Mouse (Mus musculus) kidney, postnatal 4 days (tissue): Measurements from ENCODE around the gene Arl16.
A peak's percentile ranks its signal among the peaks of the same experiment; 100 is the strongest.

Experiments
- DNase-seq, 2 experiments: peaks; one replicate each; pipeline ENCODE4 v3.0.0; 2021; ENCODE audit warnings: mixed read lengths in 2 of 2

Arl16 gene

GRCm38 (mm10) chr11:120491317-120492023 is 24.1 kb upstream of the Arl16 start, which contains the start of gene Slc25a10:
TSS of gene Slc25a10 (plus strand) at chr11:120491840.
- peak; percentile 91 to 95 for DNase-seq

- DNase-seq, result no peak
Measured at GRCm38 (mm10) chr11:120490291-120491046, 23.1 kb upstream of the Arl16 start.

- DNase-seq, result peak; percentile 66 to 80
Measured at GRCm38 (mm10) chr11:120489054-120489761, 21.8 kb upstream of the Arl16 start.

- DNase-seq, result no peak
Measured at GRCm38 (mm10) chr11:120488516-120488915, 21.1 kb upstream of the Arl16 start.

GRCm38 (mm10) chr11:120485251-120485650 is 17.8 kb upstream of the Arl16 start:
- DNase-seq, result no peak

- peak; percentile 93 to 94 for DNase-seq
Measured at GRCm38 (mm10) chr11:120484265-120484981, 17.0 kb upstream of the Arl16 start, which contains the start of gene Mrpl12. TSS of gene Mrpl12 (plus strand) at chr11:120484613.

- DNase-seq, result no peak
Measured at GRCm38 (mm10) chr11:120483448-120483934, 16.1 kb upstream of the Arl16 start.

- no peak for DNase-seq
Measured at GRCm38 (mm10) chr11:120472052-120472451, 4.6 kb upstream of the Arl16 start.

GRCm38 (mm10) chr11:120467736-120468092 is 307 bp upstream of the Arl16 start:
- DNase-seq, result no peak

GRCm38 (mm10) chr11:120465521-120465920 is 1.9 kb downstream of the Arl16 start:
- no peak for DNase-seq

- DNase-seq, result no peak
Measured at GRCm38 (mm10) chr11:120464365-120464764, 3.0 kb downstream of the Arl16 start.

- DNase-seq, result no peak
Measured at GRCm38 (mm10) chr11:120463536-120463935, 3.9 kb downstream of the Arl16 start.

GRCm38 (mm10) chr11:120458847-120459597 is 8.4 kb downstream of the Arl16 start:
- DNase-seq, result peak in 1 of 2 experiments; percentile 24

- peak; percentile 85 to 90 for DNase-seq
Measured at GRCm38 (mm10) chr11:120457772-120458751, 9.3 kb downstream of the Arl16 start, which contains the start of the genes Oxld1 and Ccdc137. TSS of gene Oxld1 (minus strand) at chr11:120458068. TSS of gene Ccdc137 (plus strand) at chr11:120458115.

- DNase-seq, result no peak
Measured at GRCm38 (mm10) chr11:120457370-120457769, 10.0 kb downstream of the Arl16 start.

- no peak for DNase-seq
Measured at GRCm38 (mm10) chr11:120455413-120455812, 12.0 kb downstream of the Arl16 start.

GRCm38 (mm10) chr11:120454965-120455364 is 12.4 kb downstream of the Arl16 start:
- DNase-seq, result no peak

- no peak for DNase-seq
Measured at GRCm38 (mm10) chr11:120453306-120453705, 14.1 kb downstream of the Arl16 start, which contains the start of gene Pde6g. TSS of gene Pde6g (minus strand) at chr11:120453500.

GRCm38 (mm10) chr11:120452246-120452645 is 15.2 kb downstream of the Arl16 start:
- no peak for DNase-seq

GRCm38 (mm10) chr11:120447179-120447578 is 20.2 kb downstream of the Arl16 start:
- DNase-seq, result no peak
